Comparison of ENCODE assay signal across 14 mouse cellular contexts in genomic region chr4:133884888-133885287, GRCm38 (mm10). TPM values are rescaled to one million over a fixed set of nuclear protein-coding genes. Genes with fewer than 3 reads are reported as not detected.
DNase-seq lines count a peak whose midpoint lies in the region; ATAC-seq and TF ChIP-seq lines count a peak whose summit lies in the region.
"Had no signal": no experiment of that assay in that cellular context is flagged by ENCODE, and none has a peak within 500 bp of the region (broad histone marks: within the 10 kb centered on the region; RNA-seq: fewer than 3 reads in every experiment).

No protein-coding gene starts in this region.

- H3K27me3 ChIP-seq in liver, adult 2 months (ENCODE audit: control insufficient read depth, insufficient read depth, low read length), result no peaks in the 10 kb centered on the region
- no peaks in the 10 kb centered on the region for H3K27me3 ChIP-seq in stomach, embryonic 16.5 days (ENCODE audit: control insufficient read depth, insufficient read depth, low read length)
- H3K27me3 ChIP-seq: heart, embryonic 13.5 days; neural tube, embryonic 13.5 days had no signal

- H3K9ac ChIP-seq in liver, adult 2 months (ENCODE audit: low read depth, low read length), result no peak overlapping the region
- H3K9ac ChIP-seq in stomach, embryonic 16.5 days (ENCODE audit: low read length), result no peak overlapping the region
- H3K9ac ChIP-seq: hindbrain, embryonic 14.5 days had no signal

- H3K36me3 ChIP-seq in liver, adult 2 months (ENCODE audit: control insufficient read depth, insufficient read depth, low read length), result no peaks in the 10 kb centered on the region
- H3K36me3 ChIP-seq in stomach, embryonic 16.5 days (ENCODE audit: control insufficient read depth, insufficient read depth, low read length), result no peaks in the 10 kb centered on the region
- H3K36me3 ChIP-seq: neural tube, embryonic 13.5 days had no signal

- H3K79me2 ChIP-seq in liver, adult 2 months (ENCODE audit: control insufficient read depth, insufficient read depth, low read length), result peaks cover 4% of the 10 kb centered on the region; the same call in 1 of the 2 replicates

- peak; percentile 86 for DNase-seq in liver, adult 2 months (ENCODE audit: extremely low read depth, low read depth, low spot score)
- DNase-seq in liver, result no peak
- DNase-seq in cerebellum, adult 11 months, result peak; percentile 97
- peak; percentile 98 for DNase-seq in cerebellum, postnatal 36 days
- no peak for DNase-seq in layer of hippocampus, postnatal 25 days (ENCODE audit: extremely low spot score in 1 of 2, low spot score in 1 of 2)
- no peak for DNase-seq in frontal cortex, postnatal 10 days (ENCODE audit: low spot score in 2 of 2)
- DNase-seq: gastrocnemius, postnatal 25 days; lung, adult 2 months had no signal

- peak overlapping the region; percentile 67 for H3K4me2 ChIP-seq in stomach, embryonic 16.5 days (ENCODE audit: low read depth, low read length)
- H3K4me2 ChIP-seq: hindbrain, embryonic 14.5 days had no signal

- TF ChIP-seq CTCF in liver, adult 2 months (IDR thresholded peaks at IDR 0.05; ENCODE audit: low read depth, low read length), result no peak

- no peaks in the 10 kb centered on the region for H3K9me3 ChIP-seq in stomach, embryonic 16.5 days (replicated peaks; ENCODE audit: control insufficient read depth, low read length)
- H3K9me3 ChIP-seq: heart, embryonic 13.5 days; neural tube, embryonic 13.5 days had no signal

- H3K4me1 ChIP-seq in liver, adult 2 months (ENCODE audit: control insufficient read depth, insufficient read depth, low read length), result peaks cover 29% of the 10 kb centered on the region
- peaks cover 11% of the 10 kb centered on the region for H3K4me1 ChIP-seq in stomach, embryonic 16.5 days (ENCODE audit: control insufficient read depth, insufficient read depth, low read length)

- TF ChIP-seq POLR2A in liver, adult 2 months (IDR thresholded peaks at IDR 0.05; ENCODE audit: extremely low read depth, insufficient read depth, low read length), result no peak

- H3K27ac ChIP-seq in liver, adult 2 months (replicated peaks; ENCODE audit: insufficient read depth, low read depth, low read length), result peak overlapping the region; percentile 54
- no peak overlapping the region for H3K27ac ChIP-seq in stomach, embryonic 16.5 days (ENCODE audit: low read length)
- H3K27ac ChIP-seq: heart, embryonic 13.5 days; hindbrain, embryonic 14.5 days; neural tube, embryonic 13.5 days had no signal

- ATAC-seq in stomach, embryonic 16.5 days (ENCODE audit: insufficient read depth, low FRiP score), result no peak
- ATAC-seq: forebrain, embryonic 16.5 days; midbrain, embryonic 16.5 days had no signal

- H3K4me3 ChIP-seq in liver, adult 2 months (ENCODE audit: insufficient read depth, low read depth, low read length), result no peak overlapping the region
- no peak overlapping the region for H3K4me3 ChIP-seq in stomach, embryonic 16.5 days (replicated peaks; ENCODE audit: low read length)
- H3K4me3 ChIP-seq: heart, embryonic 13.5 days; neural tube, embryonic 13.5 days had no signal

- 35% methylated on average over 3 of the region's 3 CpGs for WGBS in liver, adult 2 months
- 80% methylated on average over 3 of the region's 3 CpGs for WGBS in stomach, embryonic 16.5 days

RNA-seq across cellular contexts. Expression of gene Rps6ka1, which starts 2.7 kb away (rescaled TPM):
- 4.1 and 5.1 TPM in 2 replicates for total RNA-seq in liver, adult 2 months (2014; rRNA removed)
- 8.6 and 16.9 TPM in 2 replicates for polyA plus RNA-seq in liver, adult 2 months (2012; rRNA removed)
- polyA plus RNA-seq in stomach, embryonic 16.5 days (2015; fragmentation: Nextera tagmentation; extraction: Ambion mirVana), result 69.2 and 71.8 TPM in 2 replicates
- total RNA-seq in layer of hippocampus, postnatal 25 days (2021), result 10 to 100 TPM; 11.4 to 12.7 TPM

Comparison
In these comparisons a context has a peak if more than half of its experiments do, and no peak if none do; other contexts are left out.
1. DNase-seq: peak in liver, adult 2 months (single experiment), cerebellum, adult 11 months (single experiment) and cerebellum, postnatal 36 days (2 of 2); none in liver (single experiment), layer of hippocampus, postnatal 25 days (0 of 2) and frontal cortex, postnatal 10 days (0 of 2).